Mouse (Mus musculus): ENCODE results near the gene Defb19. TPM values are rescaled to one million over a fixed set of nuclear protein-coding genes. Genes with fewer than 3 reads are reported as not detected.

Defb19 gene
- polyA plus RNA-seq, 1 experiment from 2014 or later = 1.0 TPM

DNA sequence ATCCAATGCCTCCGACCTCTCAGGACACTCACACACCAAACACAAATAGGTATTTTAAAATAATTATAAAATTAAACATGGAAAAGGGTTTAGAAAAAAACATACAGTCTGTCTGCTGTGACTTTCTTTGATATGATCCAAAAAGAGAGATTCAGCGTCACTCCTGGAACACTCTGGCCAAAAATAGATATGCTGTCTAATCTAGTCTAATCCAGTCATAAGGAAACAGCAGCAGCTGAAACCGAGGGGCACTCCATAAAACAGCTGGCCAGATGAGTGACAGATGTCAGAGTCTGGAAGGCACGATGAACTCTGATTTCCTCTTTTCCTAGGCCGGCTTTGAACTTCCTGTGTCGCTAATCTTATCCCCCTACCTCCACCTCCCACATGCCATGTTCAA is 36.4 kb upstream of the Defb19 start:
- Histone ChIP-seq H3K4me1 (no peaks in the 10 kb centered on the region), H3K36me3 (no peaks in the 10 kb centered on the region), H3K4me2 (no peak overlapping the region), H3K4me3 (no peak overlapping the region), H3K9me3 (no peaks in the 10 kb centered on the region), H3K27ac (replicated peaks) (no peak overlapping the region), H3K27me3 (replicated peaks) (no peaks in the 10 kb centered on the region), H3K9ac (no peak overlapping the region)
- 44% methylated on average over 6 of the region's 6 CpGs for WGBS
- ATAC-seq (ENCODE audit: extremely low read depth, insufficient number of reproducible peaks, low FRiP score, low TSS enrichment) = no peak

DNA sequence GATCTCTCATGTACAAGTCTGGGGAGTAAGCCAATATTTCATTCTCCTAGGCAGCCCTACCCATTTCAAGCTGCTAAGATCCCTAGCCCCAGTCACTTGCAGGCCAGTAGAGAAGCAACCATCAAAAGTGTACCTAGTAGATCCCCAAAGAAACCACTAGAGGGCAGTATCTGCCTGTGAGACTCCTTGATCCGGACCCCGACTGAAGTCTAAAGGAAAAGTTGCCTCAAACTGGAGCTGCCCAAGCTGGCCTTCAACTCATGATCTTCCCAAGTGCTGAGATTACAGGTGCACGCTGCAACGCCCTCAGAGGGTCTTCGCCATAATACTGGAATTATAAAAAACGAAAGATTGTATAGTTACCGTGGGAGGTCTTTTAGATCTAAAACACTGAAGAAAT is 35.5 kb upstream of the Defb19 start:
- 7% methylated on average over 7 of the region's 7 CpGs for WGBS
- Histone ChIP-seq H3K4me2 (no peak overlapping the region), H3K27ac (replicated peaks) (no peak overlapping the region), H3K9ac (no peak overlapping the region), H3K36me3 (no peaks in the 10 kb centered on the region), H3K4me3 (no peak overlapping the region), H3K4me1 (no peaks in the 10 kb centered on the region), H3K27me3 (replicated peaks) (no peaks in the 10 kb centered on the region), H3K9me3 (no peaks in the 10 kb centered on the region)
- no peak for ATAC-seq (ENCODE audit: extremely low read depth, insufficient number of reproducible peaks, low FRiP score, low TSS enrichment)

DNA sequence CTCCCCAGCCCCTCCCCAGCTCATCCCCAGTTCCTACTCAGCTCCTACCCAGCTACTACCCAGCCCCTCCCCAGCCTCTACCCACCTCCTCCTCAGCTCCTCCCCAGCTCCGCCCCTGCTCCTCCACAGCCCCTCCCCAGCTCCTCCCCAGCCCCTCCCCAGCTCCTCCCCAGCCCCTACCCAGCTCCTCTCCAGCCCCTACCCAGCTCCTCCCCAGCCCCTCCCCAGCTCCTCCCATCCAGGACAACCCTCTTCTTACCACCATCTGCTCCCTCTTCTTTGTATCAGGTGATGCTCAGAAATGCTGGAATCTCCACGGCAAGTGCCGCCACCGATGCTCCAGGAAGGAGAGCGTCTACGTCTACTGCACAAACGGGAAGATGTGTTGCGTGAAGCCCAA is 32.1 kb upstream of the Defb19 start:
- no peaks in the 10 kb centered on the region for H3K27me3 ChIP-seq (replicated peaks)
- H3K4me3 ChIP-seq = no peak overlapping the region
- WGBS = 45% methylated on average over 7 of the region's 8 CpGs
- H3K36me3 ChIP-seq = no peaks in the 10 kb centered on the region
- H3K4me2 ChIP-seq = no peak overlapping the region
- no peaks in the 10 kb centered on the region for H3K9me3 ChIP-seq
- H3K27ac ChIP-seq (replicated peaks) = no peak overlapping the region
- H3K4me1 ChIP-seq = no peaks in the 10 kb centered on the region
- H3K9ac ChIP-seq = no peak overlapping the region
- ATAC-seq (ENCODE audit: extremely low read depth, insufficient number of reproducible peaks, low FRiP score, low TSS enrichment) = no peak

DNA sequence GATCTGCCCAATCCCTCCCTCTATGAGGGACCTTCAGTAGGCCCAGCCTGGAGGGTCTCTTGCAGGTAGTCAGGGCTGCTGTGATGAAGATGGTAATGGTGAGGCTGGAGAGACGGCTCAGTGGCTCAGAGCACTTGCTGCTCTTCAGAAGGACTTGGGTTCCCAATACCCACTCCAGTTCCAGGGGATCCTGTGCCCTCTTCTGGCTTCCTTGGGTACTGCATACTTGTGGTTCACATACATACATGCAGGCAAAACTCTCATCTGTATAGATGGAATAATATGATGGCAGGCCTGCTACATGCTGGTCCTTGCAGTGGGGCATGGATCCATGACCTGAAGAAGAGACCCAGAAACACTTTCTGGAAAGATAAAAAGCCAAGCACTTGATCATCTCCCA is 28.6 kb upstream of the Defb19 start:
- 67% methylated on average over 1 of the region's 1 CpGs for WGBS
- H3K4me3 ChIP-seq = no peak overlapping the region
- no peaks in the 10 kb centered on the region for H3K9me3 ChIP-seq
- no peak for ATAC-seq (ENCODE audit: extremely low read depth, insufficient number of reproducible peaks, low FRiP score, low TSS enrichment)
- H3K4me1 ChIP-seq = no peaks in the 10 kb centered on the region
- no peaks in the 10 kb centered on the region for H3K27me3 ChIP-seq (replicated peaks)
- no peak overlapping the region for H3K27ac ChIP-seq (replicated peaks)
- no peak overlapping the region for H3K4me2 ChIP-seq
- H3K9ac ChIP-seq = no peak overlapping the region
- no peaks in the 10 kb centered on the region for H3K36me3 ChIP-seq

DNA sequence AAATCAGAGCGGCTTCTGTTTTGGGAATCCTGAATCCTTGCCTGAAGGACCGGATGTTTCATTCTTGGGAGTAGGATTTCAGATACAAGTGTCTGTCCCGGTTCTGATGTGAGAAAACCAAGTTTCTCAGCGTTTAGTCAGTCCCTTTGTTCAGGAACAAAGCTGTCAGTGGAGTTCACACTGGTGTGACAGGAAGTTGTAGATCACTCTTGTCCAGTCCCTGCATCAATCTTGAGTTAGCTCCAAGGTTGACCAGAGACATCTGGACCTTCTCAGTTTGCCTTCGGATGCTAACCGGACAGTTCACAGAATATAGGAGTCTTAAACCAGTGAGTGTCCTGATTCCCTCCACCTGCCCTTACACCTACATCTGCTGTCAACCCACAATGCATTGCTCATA is 27.6 kb upstream of the Defb19 start:
- Histone ChIP-seq H3K9ac (no peak overlapping the region), H3K27me3 (replicated peaks) (no peaks in the 10 kb centered on the region), H3K4me3 (no peak overlapping the region), H3K4me1 (no peaks in the 10 kb centered on the region), H3K27ac (replicated peaks) (no peak overlapping the region), H3K9me3 (no peaks in the 10 kb centered on the region), H3K36me3 (no peaks in the 10 kb centered on the region), H3K4me2 (no peak overlapping the region)
- ATAC-seq (ENCODE audit: extremely low read depth, insufficient number of reproducible peaks, low FRiP score, low TSS enrichment) = no peak
- 54% methylated on average over 6 of the region's 6 CpGs for WGBS

DNA sequence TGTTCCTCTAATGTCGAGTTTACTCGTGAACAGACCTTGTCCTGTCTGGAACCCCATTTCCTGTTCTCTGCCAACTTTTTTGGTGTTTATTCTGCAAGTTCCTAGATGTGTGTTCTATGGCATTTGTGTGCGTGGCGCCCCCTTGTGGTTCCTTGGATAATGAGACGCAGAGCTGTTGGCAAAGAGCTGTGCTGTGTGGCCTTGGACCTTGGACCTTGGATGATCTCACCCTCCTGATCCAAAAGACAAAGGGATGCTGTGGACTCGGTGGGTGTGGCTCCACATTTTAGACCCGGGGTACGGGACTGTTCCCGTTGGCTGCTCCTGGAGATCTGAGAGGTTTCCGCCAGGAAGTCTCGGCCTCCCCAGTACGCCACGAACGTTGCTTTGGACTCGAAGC is 23.9 kb upstream of the Defb19 start, which contains the start of gene Defb36:
Gene Defb36 (plus strand): TSS at position 271 of the 400 bp plus-strand sequence.
- no peaks in the 10 kb centered on the region for H3K36me3 ChIP-seq
- no peaks in the 10 kb centered on the region for H3K9me3 ChIP-seq
- H3K4me1 ChIP-seq = no peaks in the 10 kb centered on the region
- H3K27ac ChIP-seq (replicated peaks) = no peak within 1 kb of the TSS
- ATAC-seq (ENCODE audit: extremely low read depth, insufficient number of reproducible peaks, low FRiP score, low TSS enrichment) = no peak
- H3K9ac ChIP-seq = no peak within 1 kb of the TSS
- 77% methylated on average over 15 of the region's 15 CpGs for WGBS
- no peak within 1 kb of the TSS for H3K4me3 ChIP-seq
- no peaks in the 10 kb centered on the region for H3K27me3 ChIP-seq (replicated peaks)
- H3K4me2 ChIP-seq = no peak within 1 kb of the TSS

DNA sequence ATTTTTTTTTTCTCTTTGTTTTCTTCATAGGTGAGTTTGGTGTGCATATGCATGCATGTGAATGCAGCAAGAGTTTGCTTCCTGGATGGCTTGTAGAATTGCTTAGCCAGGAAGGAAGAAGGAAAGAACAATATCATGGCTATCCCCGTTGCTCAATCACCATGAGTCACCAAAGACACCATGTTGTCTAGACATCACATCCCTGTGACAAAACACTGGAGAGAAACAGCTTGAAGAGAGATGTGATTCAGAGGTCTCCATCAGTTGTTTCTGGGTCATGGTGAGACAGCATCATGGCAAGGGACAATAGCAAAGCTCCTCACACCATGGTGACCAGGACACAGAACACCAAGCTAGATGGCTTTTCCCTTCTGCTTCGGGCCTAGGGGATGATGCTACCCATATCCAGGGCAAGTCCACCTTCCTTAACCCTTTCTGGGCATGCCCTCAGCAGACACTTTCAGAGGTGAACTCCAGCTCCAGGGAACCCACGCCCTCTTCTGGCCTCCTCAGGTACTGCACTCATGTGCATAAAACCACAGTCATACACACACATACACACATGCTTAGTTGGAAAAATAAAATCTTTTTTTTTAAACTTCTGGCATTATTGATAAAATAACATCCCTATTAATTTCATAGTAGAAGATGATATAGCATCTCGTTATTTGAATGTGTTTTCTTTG is 21.3 kb upstream of the Defb19 start:
- no peaks in the 10 kb centered on the region for H3K27me3 ChIP-seq (replicated peaks)
- WGBS = 61% methylated on average over 4 of the region's 4 CpGs
- no peak overlapping the region for H3K4me2 ChIP-seq
- H3K9ac ChIP-seq = no peak overlapping the region
- no peak overlapping the region for H3K27ac ChIP-seq (replicated peaks)
- no peak overlapping the region for H3K4me3 ChIP-seq
- H3K36me3 ChIP-seq = no peaks in the 10 kb centered on the region
- H3K4me1 ChIP-seq = no peaks in the 10 kb centered on the region
- ATAC-seq (ENCODE audit: extremely low read depth, insufficient number of reproducible peaks, low FRiP score, low TSS enrichment) = no peak
- no peaks in the 10 kb centered on the region for H3K9me3 ChIP-seq

DNA sequence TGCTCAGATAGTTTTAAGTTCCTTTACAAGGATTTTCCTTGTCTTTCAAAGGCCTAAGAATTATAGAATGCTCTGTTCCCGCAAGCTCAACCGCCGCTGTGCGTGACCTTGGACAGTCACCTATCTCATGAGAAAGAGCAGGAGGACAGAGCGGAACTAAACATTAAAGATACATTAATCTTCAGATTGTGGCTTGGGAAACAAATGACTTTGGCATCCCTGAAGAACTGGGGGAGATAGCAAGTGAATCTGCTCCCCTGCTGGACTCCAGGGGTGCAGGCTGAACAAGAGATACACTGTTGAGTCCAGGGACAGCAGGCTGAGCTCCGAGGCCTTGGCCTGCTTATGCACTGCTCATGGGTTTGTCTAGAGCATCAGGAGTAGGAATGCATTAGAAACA is 20.0 kb upstream of the Defb19 start:
- Histone ChIP-seq H3K27ac (replicated peaks) (no peak overlapping the region), H3K36me3 (no peaks in the 10 kb centered on the region), H3K4me3 (no peak overlapping the region), H3K9me3 (no peaks in the 10 kb centered on the region), H3K9ac (no peak overlapping the region), H3K4me2 (no peak overlapping the region), H3K4me1 (no peaks in the 10 kb centered on the region), H3K27me3 (replicated peaks) (no peaks in the 10 kb centered on the region)
- 74% methylated on average over 6 of the region's 6 CpGs for WGBS
- no peak for ATAC-seq (ENCODE audit: extremely low read depth, insufficient number of reproducible peaks, low FRiP score, low TSS enrichment)

DNA sequence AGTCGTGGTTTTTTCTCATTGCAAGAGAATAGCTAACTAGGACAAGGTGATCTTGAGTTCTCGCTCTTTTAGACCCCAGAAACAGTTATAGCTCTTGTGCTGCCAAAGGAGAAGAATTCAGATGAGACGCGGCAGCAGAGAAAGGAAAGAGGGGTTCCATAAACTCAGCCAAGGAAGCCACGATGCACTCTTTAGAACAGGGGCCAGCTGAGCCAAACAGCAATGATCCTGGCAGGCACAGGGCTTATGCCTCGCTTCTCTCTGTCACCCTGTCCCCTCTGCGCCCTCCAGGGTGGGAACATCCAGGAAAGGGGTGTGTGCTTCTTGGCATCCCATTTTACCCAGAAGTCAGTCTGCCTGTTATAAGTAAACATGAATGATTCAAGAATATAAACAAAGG is 19.2 kb upstream of the Defb19 start, which contains the start of gene Defb45:
Gene Defb45 (minus strand): TSS at position 101 of the 400 bp plus-strand sequence.
- Histone ChIP-seq H3K36me3 (no peaks in the 10 kb centered on the region), H3K9me3 (no peaks in the 10 kb centered on the region), H3K9ac (no peak within 1 kb of the TSS), H3K27me3 (replicated peaks) (no peaks in the 10 kb centered on the region), H3K27ac (replicated peaks) (no peak within 1 kb of the TSS), H3K4me1 (no peaks in the 10 kb centered on the region), H3K4me2 (no peak within 1 kb of the TSS), H3K4me3 (no peak within 1 kb of the TSS)
- WGBS = 65% methylated on average over 7 of the region's 7 CpGs
- ATAC-seq (ENCODE audit: extremely low read depth, insufficient number of reproducible peaks, low FRiP score, low TSS enrichment) = no peak

DNA sequence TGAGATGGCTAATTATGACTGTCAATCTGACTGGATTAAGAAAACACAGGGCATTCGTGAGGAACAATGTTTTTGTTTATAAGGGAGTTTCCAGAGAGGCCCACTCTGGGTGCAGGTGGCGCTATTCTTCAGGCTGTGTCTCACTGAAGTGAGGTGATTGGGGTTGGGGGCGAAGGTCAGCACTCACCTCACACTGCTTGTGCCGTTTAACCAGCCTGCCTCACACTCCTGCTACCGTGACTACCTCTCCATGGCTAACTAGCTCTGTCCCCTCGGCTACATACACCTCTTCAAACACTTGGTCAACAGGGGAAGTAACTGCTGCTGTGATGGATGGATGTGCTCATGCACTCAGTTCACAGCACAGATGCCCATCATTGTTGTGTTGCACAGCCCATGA is 8.9 kb upstream of the Defb19 start:
- Histone ChIP-seq H3K4me2 (no peak overlapping the region), H3K9ac (no peak overlapping the region), H3K36me3 (no peaks in the 10 kb centered on the region), H3K9me3 (no peaks in the 10 kb centered on the region), H3K4me3 (no peak overlapping the region), H3K27ac (replicated peaks) (no peak overlapping the region), H3K4me1 (peaks cover 13% of the 10 kb centered on the region), H3K27me3 (replicated peaks) (no peaks in the 10 kb centered on the region)
- ATAC-seq (ENCODE audit: extremely low read depth, insufficient number of reproducible peaks, low FRiP score, low TSS enrichment) = no peak
- WGBS = 44% methylated on average over 6 of the region's 6 CpGs

DNA sequence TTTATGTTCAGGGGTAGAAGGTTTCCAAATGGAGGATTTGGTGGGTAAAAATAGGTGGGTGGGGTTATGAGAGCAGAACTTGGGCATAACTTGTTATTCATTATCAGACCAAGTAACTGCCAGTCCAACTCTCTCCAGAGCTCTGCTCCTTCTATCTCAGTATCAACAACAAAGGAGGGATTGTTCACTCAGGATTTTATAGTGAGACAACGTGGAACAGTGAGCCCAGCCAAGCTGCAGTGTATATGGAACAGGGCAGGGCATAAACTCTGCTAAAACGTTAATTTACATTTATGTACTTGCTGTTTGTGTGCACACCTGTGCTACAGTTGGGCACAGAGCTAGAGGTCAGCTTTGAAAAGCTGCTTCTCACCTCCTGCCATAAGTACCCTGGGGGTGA is 8.3 kb upstream of the Defb19 start:
- no peak overlapping the region for H3K4me3 ChIP-seq
- H3K27ac ChIP-seq (replicated peaks) = no peak overlapping the region
- H3K27me3 ChIP-seq (replicated peaks) = no peaks in the 10 kb centered on the region
- H3K9ac ChIP-seq = no peak overlapping the region
- H3K4me2 ChIP-seq = no peak overlapping the region
- peaks cover 13% of the 10 kb centered on the region for H3K4me1 ChIP-seq
- no peaks in the 10 kb centered on the region for H3K36me3 ChIP-seq
- 32% methylated on average over 2 of the region's 2 CpGs for WGBS
- H3K9me3 ChIP-seq = no peaks in the 10 kb centered on the region
- ATAC-seq (ENCODE audit: extremely low read depth, insufficient number of reproducible peaks, low FRiP score, low TSS enrichment) = no peak

DNA sequence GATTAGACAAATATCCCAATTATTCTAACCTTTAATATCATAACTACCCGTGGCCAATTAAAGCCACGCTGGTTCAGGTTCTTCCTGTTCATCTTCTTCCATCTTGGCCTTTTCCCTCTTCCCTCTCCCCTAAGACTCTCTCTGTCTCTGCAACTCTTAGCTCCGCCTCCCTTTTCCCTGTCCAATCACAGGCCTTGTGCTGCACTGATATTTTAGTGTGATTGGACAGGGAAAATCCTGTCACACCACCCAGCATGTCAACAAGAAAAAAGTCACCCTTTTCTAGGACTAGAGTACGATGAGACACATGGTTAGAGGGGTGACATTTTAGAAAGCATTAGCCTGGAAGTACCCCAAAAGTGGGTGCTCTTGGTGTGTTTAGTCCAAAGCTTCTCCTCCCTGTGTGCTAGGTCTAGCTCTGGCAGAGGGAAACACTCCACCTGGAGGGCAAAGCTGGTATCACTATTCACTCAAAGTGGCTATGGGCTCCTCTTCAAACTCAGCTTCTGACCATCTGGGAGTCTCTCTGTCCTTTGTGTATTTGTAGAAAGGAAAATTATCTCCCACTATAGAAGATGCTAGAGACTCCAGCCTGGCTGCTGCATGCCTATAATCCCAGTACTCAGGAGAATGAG is 6.9 kb upstream of the Defb19 start:
- 79% methylated on average over 4 of the region's 4 CpGs for WGBS
- peaks cover 13% of the 10 kb centered on the region for H3K4me1 ChIP-seq
- H3K4me2 ChIP-seq = no peak overlapping the region
- no peak overlapping the region for H3K4me3 ChIP-seq
- H3K27ac ChIP-seq (replicated peaks) = no peak overlapping the region
- no peaks in the 10 kb centered on the region for H3K27me3 ChIP-seq (replicated peaks)
- H3K9me3 ChIP-seq = no peaks in the 10 kb centered on the region
- H3K36me3 ChIP-seq = no peaks in the 10 kb centered on the region
- no peak overlapping the region for H3K9ac ChIP-seq
- no peak for ATAC-seq (ENCODE audit: extremely low read depth, insufficient number of reproducible peaks, low FRiP score, low TSS enrichment)
